Mouse (Mus musculus) MEL (cell line): ENCODE measurements around the gene Lad1. TPM values are rescaled to one million over a fixed set of nuclear protein-coding genes. Genes with fewer than 3 reads are reported as not detected.

Source experiments
- DNase-seq: peaks from one replicate; pipeline ENCODE4 v3.0.0; 2011; ENCODE audit warnings: low read depth, low spot score
- H3K27ac ChIP-seq: 2 replicates; pipeline ENCODE4 v1.5.1; 2012; ENCODE audit warnings: low read depth, mild to moderate bottlenecking, control low read depth, low read length, moderate library complexity; ENCODE audit not compliant: control insufficient read depth
- H3K27me3 ChIP-seq, 2 experiments: fragments of 150-350 bp in 1 of 2; sonication (generic) in 1 of 2; 2 replicates each; pipeline ENCODE4 v1.6.1; 2012; ENCODE audit warnings: low read length in 2 of 2, mild to moderate bottlenecking in 2 of 2, improper control_type of control experiment in 1 of 2, moderate library complexity in 1 of 2; ENCODE audit not compliant: insufficient read depth in 2 of 2, control insufficient read depth in 1 of 2
- H3K36me3 ChIP-seq, 2 experiments: 2 replicates each; pipeline ENCODE4 v1.6.1; 2012 to 2014; ENCODE audit warnings: low read length in 2 of 2, improper control_type of control experiment in 1 of 2, inconsistent platforms in 1 of 2, mild to moderate bottlenecking in 1 of 2; ENCODE audit not compliant: insufficient read depth in 2 of 2, control insufficient read depth in 1 of 2
- H3K4me1 ChIP-seq, 2 experiments: fragments of 150-350 bp in 1 of 2; sonication (generic) in 1 of 2; 2 replicates each; pipeline ENCODE4 v1.6.1; 2012; ENCODE audit warnings: low read length in 2 of 2, improper control_type of control experiment in 1 of 2, mild to moderate bottlenecking in 1 of 2; ENCODE audit not compliant: insufficient read depth in 2 of 2, control insufficient read depth in 1 of 2
- H3K4me3 ChIP-seq, 2 experiments: fragments of 150-350 bp in 1 of 2; sonication (generic) in 1 of 2; 2 replicates each; pipeline ENCODE4 v1.5.1; 2012; ENCODE audit warnings: low read depth in 2 of 2, low read length in 2 of 2, mild to moderate bottlenecking in 2 of 2, moderate library complexity in 2 of 2, control low read depth in 1 of 2, improper control_type of control experiment in 1 of 2; ENCODE audit not compliant: control insufficient read depth in 1 of 2, insufficient read depth in 1 of 2
- H3K79me2 ChIP-seq: 2 replicates; pipeline ENCODE4 v1.6.1; 2012; ENCODE audit warnings: mild to moderate bottlenecking, low read length, moderate library complexity; ENCODE audit not compliant: control insufficient read depth, poor library complexity, insufficient read depth
- H3K9ac ChIP-seq: 2 replicates; pipeline ENCODE4 v1.6.1; 2012; ENCODE audit warnings: low read depth, mild to moderate bottlenecking, control low read depth, low read length, moderate library complexity; ENCODE audit not compliant: control insufficient read depth, poor library complexity, severe bottlenecking
- H3K9me3 ChIP-seq: fragments of 150-350 bp; sonication (generic); replicated peaks from 2 replicates; pipeline ENCODE4 v1.6.1; 2012; ENCODE audit warnings: mild to moderate bottlenecking, low read length, improper control_type of control experiment, moderate library complexity; ENCODE audit not compliant: insufficient read depth
- BHLHE40 ChIP-seq: IDR thresholded peaks from 2 replicates; pipeline ENCODE4 v1.6.1; 2012; ENCODE audit warnings: low read depth, mild to moderate bottlenecking, inconsistent platforms, low read length, improper control_type of control experiment, borderline replicate concordance
- CHD1 ChIP-seq: IDR thresholded peaks from 2 replicates; pipeline ENCODE4 v1.6.1; 2012; ENCODE audit warnings: low read depth, mild to moderate bottlenecking, inconsistent platforms, low read length, improper control_type of control experiment
- CHD2 ChIP-seq: IDR thresholded peaks from 2 replicates; pipeline ENCODE4 v1.6.1; 2011; ENCODE audit warnings: low read length, improper control_type of control experiment
- CTCF ChIP-seq, 3 experiments: IDR thresholded peaks in 2 of 3; conservative IDR thresholded peaks in 1 of 3; 2 replicates each; pipeline ENCODE4 v1.5.1; 2011 to 2012; ENCODE audit warnings: low read length in 3 of 3, low read depth in 2 of 3, mild to moderate bottlenecking in 2 of 3, improper control_type of control experiment in 1 of 3, inconsistent platforms in 1 of 3, mixed read lengths in 1 of 3, moderate library complexity in 1 of 3; ENCODE audit not compliant: control insufficient read depth in 1 of 3, insufficient read depth in 1 of 3, poor library complexity in 1 of 3, severe bottlenecking in 1 of 3
- GATA1 ChIP-seq: IDR thresholded peaks from 2 replicates; pipeline ENCODE4 v1.6.1; 2011; ENCODE audit warnings: low read depth, low read length, improper control_type of control experiment
- HCFC1 ChIP-seq: IDR thresholded peaks from 2 replicates; pipeline ENCODE4 v1.6.1; 2012; ENCODE audit warnings: low read depth, mild to moderate bottlenecking, inconsistent platforms, low read length, improper control_type of control experiment, moderate library complexity
- JUND ChIP-seq: IDR thresholded peaks from 2 replicates; pipeline ENCODE4 v1.6.1; 2011; ENCODE audit warnings: low read depth, mild to moderate bottlenecking, improper control_type of control experiment, low read length
- KAT2A ChIP-seq: conservative IDR thresholded peaks from 2 replicates; pipeline ENCODE4 v1.6.1; 2012; ENCODE audit warnings: low read depth, low read length, improper control_type of control experiment, inconsistent platforms
- MAFK ChIP-seq: IDR thresholded peaks from 2 replicates; pipeline ENCODE4 v1.6.1; 2011; ENCODE audit warnings: low read depth, mild to moderate bottlenecking, low read length, improper control_type of control experiment, borderline replicate concordance
- MAZ ChIP-seq: IDR thresholded peaks from 2 replicates; pipeline ENCODE4 v1.6.1; 2012; ENCODE audit warnings: low read depth, mild to moderate bottlenecking, inconsistent platforms, low read length, improper control_type of control experiment
- MEF2A ChIP-seq: IDR thresholded peaks from 2 replicates; pipeline ENCODE4 v1.6.1; 2014; ENCODE audit warnings: low read depth, mild to moderate bottlenecking, inconsistent platforms, low read length, improper control_type of control experiment; ENCODE audit not compliant: poor library complexity, insufficient replicate concordance, severe bottlenecking; ENCODE audit errors: extremely low read depth
- MXI1 ChIP-seq: IDR thresholded peaks from 2 replicates; pipeline ENCODE4 v1.6.1; 2011; ENCODE audit warnings: mild to moderate bottlenecking, low read depth, low read length, improper control_type of control experiment
- MYC ChIP-seq: IDR thresholded peaks from 2 replicates; pipeline ENCODE4 v1.6.1; 2011; ENCODE audit warnings: low read depth, mild to moderate bottlenecking, low read length, improper control_type of control experiment, moderate library complexity
- NELFE ChIP-seq: IDR thresholded peaks from 2 replicates; pipeline ENCODE4 v1.6.1; 2011; ENCODE audit warnings: low read depth, low read length, improper control_type of control experiment
- POLR2A ChIP-seq, 2 experiments: IDR thresholded peaks; 2 replicates each; pipeline ENCODE4 v1.6.1; 2011 to 2012; ENCODE audit warnings: low read length in 2 of 2, mild to moderate bottlenecking in 2 of 2, control low read depth in 1 of 2, improper control_type of control experiment in 1 of 2, low read depth in 1 of 2, moderate library complexity in 1 of 2; ENCODE audit not compliant: control insufficient read depth in 1 of 2, insufficient read depth in 1 of 2, poor library complexity in 1 of 2
- POLR2AphosphoS5 ChIP-seq: IDR thresholded peaks from 2 replicates; pipeline ENCODE4 v1.6.1; 2012; ENCODE audit warnings: low read depth, borderline replicate concordance, mild to moderate bottlenecking, inconsistent platforms, low read length, moderate library complexity, mixed read lengths
- RCOR1 ChIP-seq: IDR thresholded peaks from 2 replicates; pipeline ENCODE4 v1.6.1; 2012; ENCODE audit warnings: low read depth, mild to moderate bottlenecking, inconsistent platforms, low read length, improper control_type of control experiment
- SIN3A ChIP-seq: IDR thresholded peaks from 2 replicates; pipeline ENCODE4 v1.6.1; 2012; ENCODE audit warnings: low read length, improper control_type of control experiment, inconsistent platforms
- SMC3 ChIP-seq: IDR thresholded peaks from 2 replicates; pipeline ENCODE4 v1.6.1; 2011; ENCODE audit warnings: low read depth, low read length, improper control_type of control experiment
- TAL1 ChIP-seq: IDR thresholded peaks from 2 replicates; pipeline ENCODE4 v1.6.1; 2012; ENCODE audit warnings: mild to moderate bottlenecking, inconsistent platforms, low read length, moderate library complexity, mixed read lengths
- TBP ChIP-seq: IDR thresholded peaks from 2 replicates; pipeline ENCODE4 v1.8.0; 2011; ENCODE audit warnings: low read depth, low read length, improper control_type of control experiment
- UBTF ChIP-seq: IDR thresholded peaks from 2 replicates; pipeline ENCODE4 v1.6.1; 2012; ENCODE audit warnings: low read depth, mild to moderate bottlenecking, inconsistent platforms, low read length, improper control_type of control experiment, moderate library complexity, borderline replicate concordance; ENCODE audit not compliant: insufficient read depth
- USF1 ChIP-seq: IDR thresholded peaks from 2 replicates; pipeline ENCODE4 v1.6.1; 2014; ENCODE audit warnings: low read depth, mild to moderate bottlenecking, inconsistent platforms, low read length, improper control_type of control experiment, moderate library complexity
- ZC3H11A ChIP-seq: IDR thresholded peaks from 2 replicates; pipeline ENCODE4 v1.6.1; 2012; ENCODE audit warnings: low read depth, mild to moderate bottlenecking, inconsistent platforms, low read length, improper control_type of control experiment
- ZMIZ1 ChIP-seq: IDR thresholded peaks from 2 replicates; pipeline ENCODE4 v1.6.1; 2012; ENCODE audit warnings: low read depth, mild to moderate bottlenecking, inconsistent platforms, low read length, improper control_type of control experiment, moderate library complexity
- ZNF384 ChIP-seq: IDR thresholded peaks from 2 replicates; pipeline ENCODE4 v1.6.1; 2012; ENCODE audit warnings: low read depth, mild to moderate bottlenecking, inconsistent platforms, low read length, improper control_type of control experiment
- polyA plus RNA-seq, 2 experiments: library from polyadenylated mRNA; stranded (reverse) in 1 of 2; unstranded in 1 of 2; fragments of >175 nt in 1 of 2; fragments of >200 nt in 1 of 2; gene quantifications; 2 replicates each; pipeline versions ENCODE4 v1.2.1 to v1.2.4; 2012; ENCODE audit warnings: low replicate concordance in 2 of 2, low read depth in 1 of 2; ENCODE audit not compliant: insufficient read length in 2 of 2, insufficient read depth in 1 of 2, missing spikeins in 1 of 2
- total RNA-seq: library from RNA; depleted of rRNA; stranded (reverse); fragments of 300-350 nt; gene quantifications from 2 replicates; pipeline ENCODE4 v1.2.3, GENCODE M21; 2012

The Lad1 gene
- total and polyA plus RNA-seq, 3 experiments, result not detected

- Histone ChIP-seq H3K27me3 (peaks cover 17 to 36% of the 10 kb centered on the region in 2 experiments), H3K9me3 (no peaks in the 10 kb centered on the region), H3K9ac (no peak overlapping the region), H3K4me3 (no peak overlapping the region), H3K27ac (no peak overlapping the region), H3K4me1 (no peaks in the 10 kb centered on the region), H3K36me3 (no peaks in the 10 kb centered on the region), H3K79me2 (no peaks in the 10 kb centered on the region)
- DNase-seq, result no peak
- no peak for TF ChIP-seq CHD1
- no peak for TF ChIP-seq ZC3H11A
- no peak for TF ChIP-seq ZMIZ1
- no peak for TF ChIP-seq ZNF384
- TF ChIP-seq TAL1, result no peak
- TF ChIP-seq HCFC1, result no peak
- TF ChIP-seq CTCF (IDR thresholded peaks at IDR 0.05 in 2 of 3, conservative IDR thresholded peaks at IDR 0.05 in 1 of 3; ENCODE audit: control insufficient read depth in 1 of 3, insufficient read depth in 1 of 3, low read depth in 2 of 3, low read length in 3 of 3, poor library complexity in 1 of 3, severe bottlenecking in 1 of 3), result no peak
- TF ChIP-seq JUND, result no peak
- TF ChIP-seq KAT2A, result no peak
- TF ChIP-seq MXI1, result no peak
- no peak for TF ChIP-seq UBTF
- TF ChIP-seq CHD2, result no peak
- TF ChIP-seq USF1, result no peak
- TF ChIP-seq RCOR1, result no peak
Observed at GRCm38 (mm10) chr1:135820071-135820470, 1.7 kb downstream of the Lad1 start.

DNA sequence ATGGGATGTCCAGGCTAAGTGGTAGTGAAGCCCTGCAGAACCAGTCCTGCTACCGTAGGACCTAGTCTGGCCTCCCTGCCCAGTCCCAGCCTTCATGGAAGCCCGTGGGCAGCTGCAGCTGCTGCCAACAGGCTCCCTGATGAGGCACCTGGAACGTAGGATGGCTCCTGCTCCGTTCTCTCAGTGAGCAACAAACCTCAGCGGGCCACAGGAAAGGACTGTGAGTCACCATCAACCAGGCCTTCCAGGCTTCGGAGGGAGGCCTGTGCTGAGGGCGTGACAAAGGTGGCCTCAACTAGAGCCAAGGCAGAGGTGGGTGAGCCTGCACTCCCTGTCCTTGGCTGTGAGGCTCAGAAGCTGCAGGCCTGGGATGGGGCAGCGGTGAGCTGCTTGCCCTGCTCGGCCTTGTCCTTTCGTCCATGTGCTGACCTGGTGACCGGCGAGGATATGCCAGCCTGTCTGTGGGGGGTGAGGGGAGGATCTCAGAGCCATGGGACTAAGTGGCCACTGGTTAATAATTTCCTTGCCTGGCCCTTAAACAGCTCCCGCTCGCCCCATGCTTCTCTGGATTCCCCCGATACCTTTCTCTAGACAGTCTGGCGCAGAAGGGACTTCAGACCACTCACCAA lies 2.5 kb downstream of the Lad1 start:
- Histone ChIP-seq H3K9ac (no peak overlapping the region), H3K27me3 (peaks cover 13 to 37% of the 10 kb centered on the region in 2 experiments), H3K4me1 (no peaks in the 10 kb centered on the region), H3K36me3 (no peaks in the 10 kb centered on the region), H3K79me2 (no peaks in the 10 kb centered on the region), H3K27ac (no peak overlapping the region), H3K4me3 (no peak overlapping the region)
- DNase-seq, result no peak
- TF ChIP-seq POLR2AphosphoS5 (no peak), TBP (no peak)
- TF ChIP-seq, all 39 proteins: peak for 0
- no peaks in the 10 kb centered on the region for H3K9me3 ChIP-seq

GRCm38 (mm10) chr1:135821780-135822179 lies 3.4 kb downstream of the Lad1 start:
- Histone ChIP-seq H3K79me2 (no peaks in the 10 kb centered on the region), H3K9me3 (no peaks in the 10 kb centered on the region), H3K9ac (no peak overlapping the region), H3K36me3 (no peaks in the 10 kb centered on the region), H3K4me3 (no peak overlapping the region), H3K27ac (no peak overlapping the region), H3K27me3 (peaks cover 13 to 32% of the 10 kb centered on the region in 2 experiments), H3K4me1 (no peaks in the 10 kb centered on the region)
- DNase-seq, result no peak
- no peak for TF ChIP-seq NELFE
- TF ChIP-seq SMC3, result no peak
- no peak for TF ChIP-seq MAFK
- no peak for TF ChIP-seq CHD2
- TF ChIP-seq SIN3A, result no peak
- no peak for TF ChIP-seq ZC3H11A
- TF ChIP-seq POLR2A (IDR thresholded peaks at IDR 0.05; ENCODE audit: control insufficient read depth in 1 of 2, insufficient read depth in 1 of 2, low read depth in 1 of 2, low read length in 2 of 2, poor library complexity in 1 of 2), result no peak
- no peak for TF ChIP-seq MXI1
- TF ChIP-seq CTCF (IDR thresholded peaks at IDR 0.05 in 2 of 3, conservative IDR thresholded peaks at IDR 0.05 in 1 of 3; ENCODE audit: control insufficient read depth in 1 of 3, insufficient read depth in 1 of 3, low read depth in 2 of 3, low read length in 3 of 3, poor library complexity in 1 of 3, severe bottlenecking in 1 of 3), result no peak
- TF ChIP-seq CHD1, result no peak
- no peak for TF ChIP-seq MAZ
- no peak for TF ChIP-seq GATA1
- TF ChIP-seq BHLHE40, result no peak
- TF ChIP-seq MYC, result no peak
- TF ChIP-seq JUND, result no peak
- TF ChIP-seq MEF2A, result no peak
- no peak for TF ChIP-seq KAT2A
